Mouse (Mus musculus): Measurements from ENCODE around the gene Ncoa7. TPM values are rescaled to one million over a fixed set of nuclear protein-coding genes. Genes with fewer than 3 reads are reported as not detected.

Gene Ncoa7
- total RNA-seq, 1 experiment from 2014 or later, result 35.2 TPM

Other genes with a start within 250 kb of the Ncoa7 start
- gene Trmt11, start 202.6 kb downstream of the Ncoa7 start, total RNA-seq (2021), result 10.3 and 10.8 TPM in 2 replicates
- gene Hint3, start 173.7 kb downstream of the Ncoa7 start, total RNA-seq (2021), result 44.5 and 47.1 TPM in 2 replicates
- 1.7 and 3.0 TPM in 2 replicates for gene Hey2, start 39.5 kb upstream of the Ncoa7 start, total RNA-seq (2021)